Mouse (Mus musculus) intestine, embryonic 14.5 days (tissue): Measurements from ENCODE around the gene Dydc1. TPM values are rescaled to one million over a fixed set of nuclear protein-coding genes. Genes with fewer than 3 reads are reported as not detected.

Experiments
- ATAC-seq: fragments of 200-750 bp; cut with Nextera tagmentation; replicated peaks from 2 replicates; pipeline ENCODE4 v1.8.0; 2017; ENCODE audit warnings: low read depth, moderate number of reproducible peaks, moderate TSS enrichment, moderate library complexity; ENCODE audit not compliant: low FRiP score, low TSS enrichment
- DNase-seq: peaks from one replicate; pipeline ENCODE4 v3.0.0-alpha.2; 2018; ENCODE audit warnings: low spot score
- H3K27ac ChIP-seq: fragments of 300-500 bp; sonication (generic); 2 replicates; pipeline ENCODE4 v1.5.1; 2014; ENCODE audit warnings: low read depth, mild to moderate bottlenecking, control low read depth
- H3K27me3 ChIP-seq: fragments of 300-500 bp; sonication (generic); replicated peaks from 2 replicates; pipeline ENCODE4 v1.6.1; 2014; ENCODE audit warnings: low read length, control low read depth; ENCODE audit not compliant: control insufficient read depth, insufficient read depth
- H3K36me3 ChIP-seq: fragments of 300-500 bp; sonication (generic); 2 replicates; pipeline ENCODE4 v1.6.1; 2014; ENCODE audit warnings: low read length, control low read depth; ENCODE audit not compliant: control insufficient read depth, insufficient read depth
- H3K4me1 ChIP-seq: fragments of 300-500 bp; sonication (generic); replicated peaks from 2 replicates; pipeline ENCODE4 v1.6.1; 2014; ENCODE audit warnings: low read length, control low read depth, mixed read lengths; ENCODE audit not compliant: control insufficient read depth, insufficient read depth
- H3K4me2 ChIP-seq: fragments of 300-500 bp; sonication (generic); 2 replicates; pipeline ENCODE4 v1.6.1; 2014; ENCODE audit warnings: low read length
- H3K4me3 ChIP-seq: fragments of 300-500 bp; sonication (generic); 2 replicates; pipeline ENCODE4 v1.5.1; 2014; ENCODE audit warnings: low read depth, low read length, control low read depth, mixed read lengths
- H3K9ac ChIP-seq: fragments of 300-500 bp; sonication (generic); 2 replicates; pipeline ENCODE4 v1.6.1; 2014; ENCODE audit warnings: mild to moderate bottlenecking, low read length
- H3K9me3 ChIP-seq: fragments of 300-500 bp; sonication (generic); 2 replicates; pipeline ENCODE4 v1.6.1; 2016; ENCODE audit warnings: low read length, control low read depth; ENCODE audit not compliant: control insufficient read depth
- WGBS: fragments of 180-500 bp; shearing (Covaris S2); extraction: QIAGEN DNeasy Blood & Tissue Kit; methylation state at CpG from one replicate; pipeline ENCODE4 v1.1.7; 2014; 5-methylcytosine and 5-hydroxymethylcytosine counted together
- polyA plus RNA-seq: library from polyadenylated mRNA; unstranded; fragments of >200 nt; fragmentation: Nextera tagmentation; extraction: Ambion mirVana; gene quantifications from 2 replicates; pipeline ENCODE4 v1.2.1, GENCODE M21; 2014

The Dydc1 gene
- not detected in 2 replicates for polyA plus RNA-seq

DNA sequence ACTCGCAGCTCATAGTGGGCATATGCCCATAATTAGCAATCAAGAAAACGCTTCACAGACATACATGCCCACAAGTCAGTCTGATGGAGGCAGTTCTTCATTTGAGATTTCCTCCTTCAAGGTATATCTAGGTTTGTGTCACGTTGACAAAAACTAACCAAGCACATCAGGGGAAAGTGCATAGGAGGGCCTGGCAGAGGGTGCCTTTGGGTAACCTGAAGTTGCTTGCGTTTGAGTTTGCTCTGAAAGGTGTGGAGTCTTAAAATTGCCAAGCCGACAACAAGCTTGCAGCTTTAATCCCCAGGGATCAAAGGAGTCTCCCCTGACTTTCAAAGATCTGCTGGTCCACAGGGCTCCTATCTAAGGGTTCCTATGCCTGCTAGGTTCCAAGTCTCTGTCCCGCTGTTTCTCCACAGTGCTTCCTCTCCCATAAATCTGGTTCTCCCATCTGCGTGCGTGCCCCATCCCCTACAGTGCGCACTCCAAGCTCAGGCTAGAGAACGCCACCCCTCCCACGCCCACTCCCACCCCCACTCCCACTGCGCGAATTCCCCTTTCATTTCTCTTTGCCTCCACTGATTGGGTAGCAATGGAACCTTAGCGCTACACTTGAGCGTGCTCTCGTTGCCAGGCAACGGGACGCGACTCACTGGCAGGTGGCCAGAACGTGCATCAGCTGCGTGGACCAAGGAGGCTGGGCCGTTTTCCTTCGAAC, at the start of gene Dydc1:
TSS of gene Dydc1 (plus strand) at position 683 of the 715 bp plus-strand sequence.
- ATAC-seq, result peak; percentile 81
- WGBS, result 11% methylated on average over 23 of the region's 23 CpGs
- Histone ChIP-seq H3K4me1 (no peaks in the 10 kb centered on the region), H3K27ac (no peak within 1 kb of the TSS), H3K4me3 (peak within 1 kb of the TSS; percentile 40), H3K9ac (no peak within 1 kb of the TSS), H3K4me2 (peak within 1 kb of the TSS; percentile 64), H3K36me3 (no peaks in the 10 kb centered on the region), H3K27me3 (no peaks in the 10 kb centered on the region), H3K9me3 (no peaks in the 10 kb centered on the region)
- DNase-seq, result peak; percentile 85

DNA sequence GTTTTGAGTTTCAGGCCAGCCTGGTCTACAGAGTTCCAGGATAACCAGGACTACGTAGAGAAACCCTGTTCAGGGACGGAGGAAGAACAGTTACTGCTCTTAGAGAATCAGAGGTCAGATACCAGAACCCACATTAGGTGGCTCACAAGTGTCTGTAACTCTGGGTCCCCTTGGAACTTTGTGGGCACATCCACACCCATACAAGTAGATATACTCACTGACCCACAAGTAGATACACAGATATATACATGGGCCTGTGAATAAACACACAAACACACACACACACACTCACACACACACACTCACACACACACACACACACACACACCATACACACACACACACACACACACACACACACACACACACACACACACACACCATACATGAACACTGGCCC, 47.6 kb upstream of the Dydc1 start:
- Histone ChIP-seq H3K27ac (no peak overlapping the region), H3K9ac (no peak overlapping the region), H3K4me1 (no peaks in the 10 kb centered on the region), H3K4me3 (no peak overlapping the region), H3K36me3 (no peaks in the 10 kb centered on the region), H3K9me3 (no peaks in the 10 kb centered on the region), H3K4me2 (no peak overlapping the region), H3K27me3 (no peaks in the 10 kb centered on the region)
- DNase-seq, result no peak
- no peak for ATAC-seq
- 79% methylated on average over 2 of the region's 2 CpGs for WGBS

DNA sequence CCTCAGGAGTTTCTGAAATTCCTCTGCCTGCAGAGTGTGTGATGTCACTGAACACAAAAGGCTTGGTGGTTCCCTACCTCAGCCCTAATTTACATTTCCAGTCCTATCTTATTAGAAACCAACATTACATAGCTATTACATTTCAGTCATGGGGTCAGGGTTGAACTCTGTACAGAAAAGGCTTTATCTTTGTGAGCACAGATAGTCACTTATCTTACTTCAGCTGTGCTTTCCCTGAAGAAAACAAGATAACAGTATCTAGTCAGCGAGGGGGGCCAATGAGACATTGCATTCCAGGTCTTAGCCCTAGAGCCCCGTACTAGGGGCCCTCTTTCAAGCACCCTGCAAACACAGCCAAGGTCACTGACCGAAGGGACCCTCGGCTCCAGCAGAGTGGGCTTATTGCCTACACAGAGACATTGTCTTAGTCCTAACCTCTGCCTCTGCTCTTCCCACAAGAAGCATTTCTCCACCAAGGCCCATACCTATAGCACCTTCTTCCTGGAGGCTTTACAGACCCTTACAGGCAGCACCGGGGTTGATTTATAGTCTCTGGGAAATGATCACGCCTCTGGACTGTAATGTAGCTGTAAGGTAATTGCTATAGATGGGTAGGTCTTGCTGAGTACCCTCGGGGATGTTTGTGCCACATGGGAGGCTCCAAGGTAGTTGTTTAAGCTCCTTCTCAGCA, 47.0 kb upstream of the Dydc1 start:
- H3K4me2 ChIP-seq, result no peak overlapping the region

GRCm38 (mm10) chr14:41029303-41029702, 43.4 kb upstream of the Dydc1 start:
- H3K27ac ChIP-seq, result no peak overlapping the region
- no peaks in the 10 kb centered on the region for H3K4me1 ChIP-seq
- no peaks in the 10 kb centered on the region for H3K36me3 ChIP-seq
- ATAC-seq (no peak), DNase-seq (no peak)
- H3K4me2 ChIP-seq, result no peak overlapping the region
- no peak overlapping the region for H3K9ac ChIP-seq
- WGBS, result 75% methylated on average over 4 of the region's 4 CpGs
- H3K4me3 ChIP-seq, result no peak overlapping the region
- no peaks in the 10 kb centered on the region for H3K9me3 ChIP-seq
- no peaks in the 10 kb centered on the region for H3K27me3 ChIP-seq

More for the DNA sequence above, 47.0 kb upstream of the Dydc1 start:
- Histone ChIP-seq H3K4me3 (no peak overlapping the region), H3K9me3 (no peaks in the 10 kb centered on the region), H3K4me1 (no peaks in the 10 kb centered on the region), H3K27ac (no peak overlapping the region), H3K9ac (no peak overlapping the region), H3K36me3 (no peaks in the 10 kb centered on the region), H3K27me3 (no peaks in the 10 kb centered on the region)
- ATAC-seq, result peak; percentile 72
- DNase-seq, result no peak
- WGBS, result 60% methylated on average over 7 of the region's 7 CpGs

- Histone ChIP-seq H3K9me3 (no peaks in the 10 kb centered on the region), H3K4me3 (no peak overlapping the region), H3K27ac (no peak overlapping the region), H3K9ac (no peak overlapping the region), H3K4me2 (no peak overlapping the region), H3K27me3 (no peaks in the 10 kb centered on the region), H3K36me3 (no peaks in the 10 kb centered on the region), H3K4me1 (no peaks in the 10 kb centered on the region)
- WGBS, result 92% methylated on average over 6 of the region's 6 CpGs
- ATAC-seq, result no peak
- no peak for DNase-seq
These were observed 41.7 kb upstream of the Dydc1 start for GRCm38 (mm10) chr14:41030989-41031513.

- H3K36me3 ChIP-seq, result no peaks in the 10 kb centered on the region
- 52% methylated on average over 13 of the region's 13 CpGs for WGBS
- H3K9ac ChIP-seq, result no peak overlapping the region
- H3K4me2 ChIP-seq, result no peak overlapping the region
- peak; percentile 83 for DNase-seq
- ATAC-seq, result 0 out of 2 replicates have a peak, but pooled peaks have one; percentile 47
- no peaks in the 10 kb centered on the region for H3K9me3 ChIP-seq
- no peak overlapping the region for H3K4me3 ChIP-seq
- H3K27ac ChIP-seq, result no peak overlapping the region
- H3K27me3 ChIP-seq, result no peaks in the 10 kb centered on the region
- H3K4me1 ChIP-seq, result no peaks in the 10 kb centered on the region
These were observed 39.3 kb upstream of the Dydc1 start for GRCm38 (mm10) chr14:41033135-41034110.

DNA sequence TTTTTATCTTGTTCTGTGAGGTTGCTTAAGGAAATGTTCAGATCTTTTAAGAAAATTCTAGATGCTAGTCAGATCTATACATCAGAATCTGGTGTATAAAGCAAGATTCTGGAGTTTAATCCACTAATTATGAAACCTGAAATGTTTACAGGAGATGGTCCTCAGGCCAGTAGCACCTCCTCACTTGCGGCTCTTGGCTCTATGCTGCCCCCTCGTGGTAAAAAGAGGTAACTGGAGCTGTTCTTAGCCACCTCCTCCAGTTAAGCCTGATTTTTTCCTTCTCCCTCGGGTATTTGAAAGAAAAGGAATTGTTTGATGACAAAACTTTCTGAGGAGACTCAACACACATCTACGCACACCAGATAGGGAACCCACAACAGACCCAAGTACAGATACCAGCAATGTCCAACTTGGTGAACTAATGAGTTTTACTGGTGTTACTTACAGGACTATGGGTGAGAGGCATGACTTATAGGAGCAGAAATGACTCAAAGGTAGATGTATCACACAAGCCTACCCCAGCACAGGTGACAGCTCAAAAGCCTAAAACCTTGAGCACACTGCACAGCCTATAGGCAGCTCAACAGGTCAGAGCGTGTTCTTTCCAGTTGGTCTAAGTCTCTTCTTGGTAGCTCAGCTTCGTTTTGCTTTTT, 37.4 kb upstream of the Dydc1 start:
- ATAC-seq (no peak), DNase-seq (peak; percentile 75)
- H3K36me3 ChIP-seq, result no peaks in the 10 kb centered on the region
- no peaks in the 10 kb centered on the region for H3K9me3 ChIP-seq
- H3K27me3 ChIP-seq, result no peaks in the 10 kb centered on the region
- H3K9ac ChIP-seq, result no peak overlapping the region
- WGBS, result 36% methylated on average over 6 of the region's 6 CpGs
- no peak overlapping the region for H3K4me2 ChIP-seq
- no peak overlapping the region for H3K27ac ChIP-seq
- H3K4me1 ChIP-seq, result no peaks in the 10 kb centered on the region
- no peak overlapping the region for H3K4me3 ChIP-seq

- Histone ChIP-seq H3K9ac (no peak overlapping the region), H3K4me2 (no peak overlapping the region), H3K36me3 (no peaks in the 10 kb centered on the region), H3K4me1 (no peaks in the 10 kb centered on the region), H3K4me3 (no peak overlapping the region), H3K9me3 (0 out of 2 replicates have a peak, but pooled peaks cover 3% of the 10 kb centered on the region), H3K27ac (no peak overlapping the region), H3K27me3 (no peaks in the 10 kb centered on the region)
- 81% methylated on average over 2 of the region's 2 CpGs for WGBS
- no peak for ATAC-seq
- DNase-seq, result peak; percentile 18
These were observed 25.3 kb upstream of the Dydc1 start for GRCm38 (mm10) chr14:41047402-41047801.
